Mouse (Mus musculus) 416B (cell line): ENCODE measurements around the gene Ltb4r1.

Experiments used
- DNase-seq: peaks from one replicate; pipeline ENCODE4 v3.0.0; 2011; ENCODE audit warnings: low read depth

The Ltb4r1 gene

DNA sequence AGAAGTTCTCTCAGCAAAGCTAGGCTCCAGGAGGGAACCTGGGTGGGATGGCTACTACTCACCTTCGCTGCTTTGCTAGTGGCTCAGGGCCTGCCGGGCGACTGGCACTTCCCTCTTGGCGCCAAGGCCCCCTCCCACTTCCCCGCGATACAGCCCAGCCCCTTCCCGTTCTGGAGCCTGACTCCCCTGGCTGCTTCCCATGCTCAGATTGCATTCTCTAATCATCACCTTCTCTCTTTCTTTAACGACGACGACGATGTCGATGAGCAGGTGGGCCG lies 18.1 kb downstream of the Ltb4r1 start, which contains the start of gene Adcy4:
Gene Adcy4, minus strand, starts transcription at position 138 of the 278 bp plus-strand sequence.
- DNase-seq = no peak

DNA sequence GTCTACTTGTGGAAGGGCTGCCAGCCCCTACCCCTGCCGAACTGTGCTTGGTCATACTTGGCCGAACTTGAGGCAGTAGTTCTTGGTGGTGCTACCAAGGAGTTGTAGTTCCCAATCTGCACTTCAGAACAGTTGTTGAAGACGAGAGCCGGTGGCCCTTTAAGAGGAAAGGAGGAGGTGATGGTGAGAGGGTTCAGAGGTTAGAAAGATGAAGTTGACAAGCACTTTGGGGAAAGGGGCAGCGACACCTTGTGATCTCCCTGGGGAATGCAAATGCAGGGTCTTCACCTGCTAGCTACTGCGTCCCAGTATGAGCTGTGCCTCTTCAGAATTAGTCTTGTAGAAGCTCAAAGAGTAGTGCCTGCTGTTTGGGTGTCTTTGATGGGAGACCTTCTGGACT lies 19.4 kb downstream of the Ltb4r1 start:
- no peak for DNase-seq

DNA sequence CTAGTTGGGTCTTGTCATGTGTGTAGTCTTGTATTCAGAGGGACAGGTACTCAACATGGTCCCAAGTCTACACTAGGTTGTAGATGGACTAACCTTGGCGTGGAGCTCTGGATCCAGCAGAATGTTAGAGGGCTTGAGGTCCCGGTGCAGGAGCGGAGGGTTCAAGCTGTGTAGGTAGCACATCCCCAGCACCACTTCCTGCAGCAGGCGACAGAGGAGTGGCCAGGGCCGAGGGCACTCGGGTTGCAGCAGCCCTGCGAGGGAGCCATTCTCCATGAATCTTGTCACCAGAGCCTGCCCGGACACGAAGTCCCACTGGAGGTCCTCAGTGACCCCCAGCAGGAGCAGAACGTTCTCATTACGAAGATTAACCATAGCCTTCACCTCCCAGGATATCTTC lies 22.0 kb downstream of the Ltb4r1 start:
- DNase-seq = no peak

DNA sequence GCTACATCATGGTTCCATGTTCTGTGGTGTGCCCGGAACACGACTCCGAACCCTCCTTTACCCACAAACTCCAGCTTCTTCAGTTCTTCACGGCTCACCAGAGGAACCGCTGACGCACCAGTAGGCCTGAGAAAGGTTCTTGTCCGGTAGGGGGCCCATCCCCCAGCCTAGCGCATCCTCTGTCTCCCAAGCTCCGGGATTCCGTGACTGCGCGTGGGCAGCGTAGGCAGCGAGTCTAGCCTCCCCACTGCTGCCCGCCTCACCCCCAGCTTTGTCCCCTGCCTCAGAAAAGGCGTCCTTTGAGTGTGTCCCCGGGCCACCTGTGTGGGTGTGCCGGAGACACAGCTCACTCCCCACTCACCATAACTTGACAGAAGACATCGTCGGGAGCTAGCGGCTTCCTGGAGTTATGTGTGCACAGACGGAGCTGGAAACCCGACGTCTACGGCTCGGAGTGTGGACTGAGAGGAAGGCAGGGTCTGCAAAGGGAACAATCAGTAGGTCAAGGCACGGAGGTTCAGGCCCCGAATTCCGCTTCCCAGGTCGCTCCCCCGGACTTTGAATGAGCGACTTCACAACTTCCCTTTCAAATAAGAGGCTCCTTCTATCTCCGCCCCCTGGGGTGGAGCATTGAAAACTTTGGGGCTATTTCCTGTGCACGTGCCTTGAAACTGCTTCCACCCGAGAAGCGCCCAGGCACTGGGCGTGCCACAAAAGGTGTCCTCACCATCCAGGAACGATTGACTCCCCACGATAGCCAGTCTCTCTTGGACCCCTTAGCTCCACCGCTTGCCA lies 22.7 kb downstream of the Ltb4r1 start, which contains the start of gene Ripk3:
Gene Ripk3, minus strand, starts transcription at position 610 of the 795 bp plus-strand sequence.
- DNase-seq = peak; percentile 92

DNA sequence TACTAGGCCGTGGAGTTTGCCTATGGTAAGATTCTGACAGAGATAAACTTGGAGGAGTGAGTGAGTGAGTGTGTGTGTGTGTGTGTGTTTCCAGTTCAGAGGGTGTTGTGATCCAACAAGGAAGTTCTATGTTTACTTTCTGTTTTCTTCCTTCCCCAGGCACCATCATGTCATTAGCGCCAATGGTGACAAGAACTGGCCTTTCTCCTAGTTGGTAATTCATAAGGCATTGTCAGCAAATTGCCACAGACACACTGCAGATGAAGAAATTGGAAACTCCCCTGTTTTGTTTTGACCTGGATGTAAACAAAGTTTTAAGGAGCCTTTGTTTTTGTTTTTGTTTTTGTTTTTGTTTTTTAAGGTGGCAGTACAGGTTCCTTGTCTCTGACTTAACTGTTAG lies 27.7 kb downstream of the Ltb4r1 start:
- peak; percentile 36 for DNase-seq

DNA sequence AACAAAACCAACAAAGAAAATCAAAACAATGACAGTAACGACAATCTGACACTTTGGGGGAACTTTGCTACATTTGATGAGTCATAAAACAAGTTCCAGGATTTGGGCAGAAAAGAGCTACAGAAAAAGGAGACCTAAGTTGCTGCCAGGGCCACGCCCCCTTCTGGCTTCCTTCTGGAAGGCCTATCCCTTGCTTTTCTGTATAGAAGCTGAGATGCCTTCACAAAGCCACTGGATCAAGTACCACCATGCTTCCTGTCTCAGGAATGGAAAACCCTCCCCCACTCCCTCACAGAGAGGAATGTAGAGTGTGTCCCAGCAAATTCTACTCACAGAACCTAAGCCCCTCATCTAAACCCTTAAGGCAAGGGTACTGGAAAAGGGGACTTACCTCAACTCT lies 28.2 kb downstream of the Ltb4r1 start:
- DNase-seq = peak; percentile 52

DNA sequence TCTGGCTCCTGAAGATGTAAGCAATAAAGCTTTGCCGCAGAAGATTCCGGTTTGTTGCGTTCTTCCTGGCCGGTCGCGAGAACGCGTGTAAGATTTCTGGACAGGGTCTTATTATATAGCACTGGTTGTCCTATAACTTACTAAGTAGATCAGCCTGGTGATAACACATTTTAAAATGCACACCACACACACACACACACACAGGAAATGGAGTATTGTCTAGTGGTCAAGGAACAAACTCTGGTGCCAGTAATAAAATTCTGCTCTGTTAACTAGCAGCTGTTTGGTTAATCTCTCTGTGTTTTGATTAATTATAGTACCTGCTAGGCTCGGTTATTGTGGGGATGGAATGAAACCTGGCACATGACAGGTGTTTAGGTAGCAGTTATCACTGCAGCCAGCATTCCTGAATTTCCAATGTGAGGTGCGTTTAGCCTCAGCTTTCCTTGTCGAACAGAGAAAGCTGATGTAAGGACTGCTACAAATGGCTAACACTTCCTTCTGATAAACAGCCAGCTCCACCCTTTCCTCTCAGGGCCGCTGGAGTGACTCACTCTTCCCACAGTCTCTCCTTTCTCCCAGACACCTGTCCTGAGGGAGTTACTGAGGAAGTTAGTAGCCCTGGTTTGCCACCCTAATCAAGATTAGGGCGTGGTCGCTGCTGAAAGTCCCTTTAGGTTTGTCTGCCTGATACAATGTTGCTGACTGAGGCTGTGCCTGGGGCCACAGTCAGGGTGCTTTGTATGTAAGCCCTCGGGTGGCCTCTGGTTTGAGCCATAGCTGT lies 29.8 kb downstream of the Ltb4r1 start:
- peak; percentile 91 for DNase-seq

DNA sequence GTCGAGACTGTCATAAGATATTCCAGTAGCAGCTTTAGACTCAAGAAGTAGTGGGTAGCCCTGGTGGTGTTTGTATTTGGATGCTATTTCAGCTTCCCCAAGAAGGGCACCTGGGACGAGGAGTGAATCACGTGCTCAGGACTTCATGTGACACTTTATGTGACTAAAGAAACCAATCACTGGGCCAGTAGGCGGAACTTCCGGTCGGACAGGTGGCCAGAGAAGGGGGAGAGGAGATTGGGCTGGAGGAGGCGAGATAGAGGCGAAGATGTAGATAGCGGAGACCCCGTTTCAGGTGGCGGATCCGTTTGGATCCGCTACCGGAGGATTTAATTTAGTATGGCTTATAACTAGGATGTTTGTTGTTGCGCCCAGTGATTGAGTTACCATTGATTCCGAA lies 49.1 kb downstream of the Ltb4r1 start:
- DNase-seq = no peak

DNA sequence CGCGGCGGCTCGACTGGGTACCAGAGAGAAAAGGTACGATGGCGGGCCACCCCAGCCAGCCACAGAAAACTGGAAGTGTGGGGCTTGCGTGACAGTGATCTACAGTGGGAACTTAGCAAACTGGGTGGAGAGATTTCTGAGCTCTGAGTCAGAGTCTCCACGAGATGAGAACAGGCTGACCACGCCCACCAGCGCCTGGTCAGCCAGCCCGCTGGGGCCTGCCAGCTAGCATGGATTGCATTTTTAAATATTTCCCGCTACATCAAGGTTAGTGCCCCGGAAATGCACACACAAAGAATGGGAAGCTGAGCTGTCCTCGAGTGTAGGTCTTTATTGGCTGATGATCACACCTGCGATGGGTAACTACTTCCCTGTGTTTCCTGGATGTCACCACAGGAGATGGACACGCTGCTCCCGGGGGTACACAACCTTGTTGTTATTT lies 49.6 kb downstream of the Ltb4r1 start:
- DNase-seq = peak; percentile 31
